Mouse (Mus musculus) kidney, adult 2 months (tissue): ENCODE measurements at regions not wholly inside any gene's neighbourhood (a gene's known extent, or its start where the extent isn't known, plus 50 kb on each side); places are given as distances from the start of the nearest gene placed in this dataset.

Experiments
- DNase-seq: peaks from one replicate; pipeline ENCODE4 v3.0.0; 2021
- H3K27ac ChIP-seq: fragments of 200-500 bp; 2 replicates; pipeline ENCODE4 v1.5.1; 2012; ENCODE audit warnings: low read depth, low read length, control low read depth, inconsistent platforms; ENCODE audit not compliant: insufficient read depth
- H3K27me3 ChIP-seq: fragments of 200-500 bp; replicated peaks from 2 replicates; pipeline ENCODE4 v1.6.1; 2012; ENCODE audit warnings: mild to moderate bottlenecking, moderate library complexity, low read length, inconsistent platforms; ENCODE audit not compliant: control insufficient read depth, insufficient read depth
- H3K36me3 ChIP-seq: fragments of 200-500 bp; 2 replicates; pipeline ENCODE4 v1.6.1; 2012; ENCODE audit warnings: mild to moderate bottlenecking, moderate library complexity, low read length, inconsistent platforms; ENCODE audit not compliant: control insufficient read depth, insufficient read depth
- H3K4me1 ChIP-seq: fragments of 200-500 bp; 2 replicates; pipeline ENCODE4 v1.6.1; 2011; ENCODE audit warnings: low read length; ENCODE audit not compliant: control insufficient read depth, insufficient read depth
- H3K4me3 ChIP-seq: fragments of 200-500 bp; 2 replicates; pipeline ENCODE4 v1.5.1; 2011; ENCODE audit warnings: mild to moderate bottlenecking, low read depth, low read length, control low read depth; ENCODE audit not compliant: insufficient read depth
- CTCF ChIP-seq: fragments of 200-500 bp; conservative IDR thresholded peaks from 2 replicates; pipeline ENCODE4 v1.5.1; 2011; ENCODE audit warnings: low read depth, mild to moderate bottlenecking, control low read depth, low read length, moderate library complexity, mixed read lengths; ENCODE audit not compliant: insufficient read depth, insufficient read length
- POLR2A ChIP-seq: fragments of 200-500 bp; IDR thresholded peaks from one replicate; pipeline ENCODE4 v1.6.1; 2011; ENCODE audit warnings: low read depth, low read length, control low read depth
- WGBS: fragments of 180-500 bp; shearing (Covaris S2); methylation state at CpG from one replicate; pipeline ENCODE4 v1.1.7; 2018; 5-methylcytosine and 5-hydroxymethylcytosine counted together

DNA sequence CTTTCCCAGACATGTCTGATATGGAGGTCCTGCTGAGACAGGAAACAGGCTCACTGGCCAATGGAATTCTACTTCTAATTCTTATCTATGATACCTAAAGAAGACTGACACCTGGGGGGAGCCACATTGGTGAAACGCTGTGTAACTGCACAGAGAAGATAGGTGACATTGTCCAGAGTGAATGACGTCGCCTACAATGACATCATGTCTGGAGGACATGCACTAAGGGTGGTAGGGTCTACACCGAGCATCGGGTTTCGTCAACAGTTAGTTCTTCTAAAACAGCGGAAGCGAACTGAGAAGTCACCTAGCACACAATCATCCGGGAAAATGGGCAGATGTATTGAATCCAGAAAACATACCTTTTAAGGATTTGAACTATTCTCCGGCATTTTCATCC lies 402.7 kb upstream of the Map3k7 start:
- no peak for DNase-seq
- no peaks in the 10 kb centered on the region for H3K4me1 ChIP-seq
- H3K36me3 ChIP-seq, result no peaks in the 10 kb centered on the region
- no peak overlapping the region for H3K27ac ChIP-seq
- H3K27me3 ChIP-seq, result no peaks in the 10 kb centered on the region
- no peak for TF ChIP-seq CTCF
- TF ChIP-seq POLR2A, result no peak
- H3K4me3 ChIP-seq, result no peak overlapping the region
- 88% methylated on average over 10 of the region's 10 CpGs for WGBS

DNA sequence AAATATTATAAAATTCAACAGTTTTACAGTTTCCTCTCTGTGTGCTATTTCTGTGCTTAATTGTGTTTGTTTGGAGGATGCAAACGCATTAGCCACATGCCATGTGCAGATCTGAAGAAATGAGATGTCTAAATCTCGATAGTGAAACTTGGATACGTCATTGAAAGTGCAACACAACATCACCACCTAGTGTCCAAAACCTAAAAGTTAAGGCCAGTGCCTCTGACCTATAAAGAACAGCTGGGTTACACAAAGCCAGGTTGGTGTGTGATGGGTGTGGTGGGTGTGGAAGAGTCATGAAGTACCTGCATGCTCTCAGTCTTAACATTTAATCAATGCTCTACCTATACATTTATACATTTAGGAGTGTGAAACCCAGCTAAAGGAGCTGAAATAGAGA lies 402.1 kb upstream of the Map3k7 start:
- Histone ChIP-seq H3K27ac (no peak overlapping the region), H3K27me3 (no peaks in the 10 kb centered on the region), H3K4me1 (no peaks in the 10 kb centered on the region), H3K4me3 (no peak overlapping the region), H3K36me3 (no peaks in the 10 kb centered on the region)
- TF ChIP-seq POLR2A (no peak), CTCF (peak; percentile 32; the same call in 1 of the 2 replicates)
- WGBS, result 16% methylated on average over 3 of the region's 3 CpGs
- DNase-seq, result peak; percentile 23

DNA sequence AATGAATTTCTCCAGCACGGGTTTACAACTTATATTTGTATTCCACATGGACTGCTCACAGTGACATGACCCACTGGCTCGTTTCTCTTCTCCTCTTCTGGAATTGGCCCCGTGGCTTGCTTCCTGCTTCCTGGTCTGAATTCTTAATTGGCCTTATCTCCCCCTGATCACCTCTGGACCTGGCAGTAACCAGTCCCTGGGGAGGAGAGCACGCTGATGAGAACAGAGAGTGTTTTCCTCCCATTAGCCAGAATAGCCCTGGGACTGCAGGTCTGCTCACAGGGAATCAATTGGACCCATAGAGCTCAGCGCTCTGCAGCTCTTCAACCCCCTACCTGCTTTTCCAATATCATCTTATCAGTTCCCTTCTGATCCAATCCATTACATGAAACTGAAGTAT lies 397.7 kb upstream of the Map3k7 start:
- Histone ChIP-seq H3K27me3 (no peaks in the 10 kb centered on the region), H3K4me1 (no peaks in the 10 kb centered on the region), H3K36me3 (no peaks in the 10 kb centered on the region), H3K27ac (no peak overlapping the region), H3K4me3 (no peak overlapping the region)
- WGBS, result 33% methylated on average over 5 of the region's 5 CpGs
- no peak for DNase-seq
- no peak for TF ChIP-seq POLR2A
- no peak for TF ChIP-seq CTCF

- H3K27me3 ChIP-seq, result no peaks in the 10 kb centered on the region
- no peak for DNase-seq
- H3K4me1 ChIP-seq, result no peaks in the 10 kb centered on the region
- H3K4me3 ChIP-seq, result no peak overlapping the region
- 61% methylated on average over 3 of the region's 3 CpGs for WGBS
- no peak overlapping the region for H3K27ac ChIP-seq
- TF ChIP-seq POLR2A, result no peak
- no peak for TF ChIP-seq CTCF
- H3K36me3 ChIP-seq, result no peaks in the 10 kb centered on the region
Observed at GRCm38 (mm10) chr4:31566834-31567233, 397.1 kb upstream of the Map3k7 start.

GRCm38 (mm10) chr4:31569687-31570086 lies 394.2 kb upstream of the Map3k7 start:
- no peaks in the 10 kb centered on the region for H3K36me3 ChIP-seq
- TF ChIP-seq POLR2A (no peak), CTCF (no peak)
- no peak overlapping the region for H3K27ac ChIP-seq
- no peak overlapping the region for H3K4me3 ChIP-seq
- H3K27me3 ChIP-seq, result no peaks in the 10 kb centered on the region
- no peaks in the 10 kb centered on the region for H3K4me1 ChIP-seq
- 34% methylated on average over 1 of the region's 1 CpGs for WGBS
- no peak for DNase-seq

DNA sequence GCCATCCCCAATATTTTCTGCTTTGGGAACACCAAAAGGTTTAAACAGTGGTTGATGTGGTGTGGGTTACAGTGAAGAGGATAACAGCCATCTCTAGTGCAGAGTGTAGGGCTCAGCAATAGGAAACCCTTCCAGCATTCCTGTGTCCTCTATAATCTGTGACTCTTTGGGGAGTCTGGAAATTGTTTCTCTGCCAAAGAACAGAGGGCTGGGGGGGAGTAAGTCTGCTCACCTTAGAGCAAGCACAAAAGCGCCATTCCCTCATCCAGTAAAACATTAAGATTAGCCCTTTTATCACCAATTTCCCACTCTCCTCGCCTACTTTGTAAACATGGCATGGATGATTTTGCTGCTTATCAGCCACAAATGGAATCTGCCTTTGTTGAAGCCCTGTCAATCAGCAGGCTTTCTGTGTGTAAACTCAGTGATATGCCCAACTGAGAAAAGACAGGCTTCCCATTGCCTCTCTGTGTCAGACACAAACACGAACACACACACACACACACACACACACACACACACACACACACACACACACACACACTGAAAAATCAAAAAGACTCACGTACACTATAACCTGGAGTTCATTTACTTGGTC lies 386.8 kb upstream of the Map3k7 start:
- DNase-seq, result no peak
- Histone ChIP-seq H3K27me3 (no peaks in the 10 kb centered on the region; the same call in 1 of the 2 replicates), H3K4me3 (no peak overlapping the region), H3K36me3 (no peaks in the 10 kb centered on the region), H3K4me1 (no peaks in the 10 kb centered on the region), H3K27ac (no peak overlapping the region)
- TF ChIP-seq CTCF, result no peak
- no peak for TF ChIP-seq POLR2A
- WGBS, result 81% methylated on average over 4 of the region's 4 CpGs

- Histone ChIP-seq H3K27ac (no peak overlapping the region), H3K36me3 (no peaks in the 10 kb centered on the region), H3K27me3 (no peaks in the 10 kb centered on the region; the same call in 1 of the 2 replicates), H3K4me3 (no peak overlapping the region), H3K4me1 (no peaks in the 10 kb centered on the region)
- DNase-seq, result no peak
- TF ChIP-seq CTCF (no peak), POLR2A (no peak)
- 18% methylated on average over 2 of the region's 2 CpGs for WGBS
Observed at GRCm38 (mm10) chr4:31583495-31583894, 380.4 kb upstream of the Map3k7 start.
